Mouse (Mus musculus): ENCODE data around the gene Adh1. TPM values are rescaled to one million over a fixed set of nuclear protein-coding genes. Genes with fewer than 3 reads are reported as not detected.

The Adh1 gene
- not detected in 2 replicates for total RNA-seq (2017)

DNA sequence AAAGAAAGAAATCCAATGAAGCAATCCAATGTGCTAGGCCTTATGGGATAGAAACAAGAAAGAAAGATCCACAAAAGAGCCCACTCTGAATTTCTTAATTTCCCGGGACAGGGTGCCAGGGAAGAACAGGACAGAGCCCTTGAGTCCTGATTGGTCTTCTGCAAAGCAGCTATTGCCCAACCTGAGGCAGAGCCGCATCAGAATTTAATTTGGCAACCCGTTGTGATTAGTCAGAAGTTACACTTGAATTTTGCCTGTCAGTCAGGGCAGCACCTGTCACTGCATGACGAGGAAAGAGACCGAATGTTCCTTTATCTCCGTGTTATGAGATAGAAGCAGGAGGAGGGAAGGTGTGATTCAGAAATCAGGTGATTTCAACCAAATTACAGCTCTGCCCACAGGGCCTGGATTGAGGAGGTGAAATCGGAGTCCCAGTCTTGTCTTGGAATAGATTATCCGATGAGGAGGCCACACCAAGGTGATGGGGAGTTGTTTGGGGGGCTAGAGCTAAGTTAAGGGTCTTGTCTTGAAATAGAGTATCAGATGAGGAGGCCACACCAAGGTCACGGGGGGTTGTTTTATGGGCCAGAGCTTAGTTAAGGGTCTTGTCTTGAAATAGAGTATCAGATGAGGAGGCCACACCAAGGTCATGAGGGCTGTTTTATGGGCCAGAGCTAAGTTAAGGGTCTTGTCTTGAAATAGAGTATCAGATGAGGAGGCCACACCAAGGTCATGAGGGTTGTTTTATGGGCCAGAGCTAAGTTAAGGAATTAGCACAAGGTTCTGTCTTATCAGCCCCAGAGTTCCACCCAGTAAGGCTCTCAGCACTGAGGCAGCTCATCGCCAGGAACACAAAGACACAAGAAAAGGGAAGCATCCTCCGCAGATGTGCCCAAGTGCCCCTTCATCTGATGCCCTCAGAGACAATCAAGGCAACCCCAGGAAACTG is at the start of gene Adh1:
TSS of gene Adh1 (plus strand) at position 271 of the 949 bp plus-strand sequence.
- no peak for ATAC-seq (replicated peaks in 1 of 2; ENCODE audit: insufficient read depth in 1 of 2, low FRiP score in 2 of 2, low TSS enrichment in 1 of 2, low read depth in 1 of 2, poor library complexity in 2 of 2, severe bottlenecking in 2 of 2)

DNA sequence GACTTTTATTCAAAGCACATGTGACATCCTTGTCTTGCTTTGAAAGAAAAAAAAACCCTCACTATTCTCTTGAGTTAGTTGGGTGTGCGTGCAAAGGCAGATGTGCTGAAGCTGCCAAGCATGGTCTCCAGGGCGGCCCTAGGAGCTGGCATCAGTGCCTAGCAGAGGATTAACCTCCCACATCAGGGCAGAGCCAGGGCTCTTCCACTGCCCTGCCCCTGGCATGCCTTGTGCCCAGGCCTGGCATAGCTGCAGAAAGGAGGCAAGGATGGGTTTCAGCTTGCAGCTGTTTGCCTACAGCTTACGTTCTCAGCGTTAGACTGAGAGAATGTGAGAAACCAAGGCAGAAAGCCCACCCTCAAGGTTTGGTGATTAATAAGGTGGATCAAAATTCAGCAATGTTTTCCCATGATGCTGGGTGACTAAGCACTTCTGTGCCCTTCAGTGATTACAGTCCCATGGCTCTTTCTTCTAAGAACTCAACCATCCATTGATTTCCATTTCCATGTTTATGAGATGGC is 48.3 kb upstream of the Adh1 start:
- ATAC-seq (replicated peaks in 1 of 2; ENCODE audit: insufficient read depth in 1 of 2, low FRiP score in 2 of 2, low TSS enrichment in 1 of 2, low read depth in 1 of 2, poor library complexity in 2 of 2, severe bottlenecking in 2 of 2), result no peak

DNA sequence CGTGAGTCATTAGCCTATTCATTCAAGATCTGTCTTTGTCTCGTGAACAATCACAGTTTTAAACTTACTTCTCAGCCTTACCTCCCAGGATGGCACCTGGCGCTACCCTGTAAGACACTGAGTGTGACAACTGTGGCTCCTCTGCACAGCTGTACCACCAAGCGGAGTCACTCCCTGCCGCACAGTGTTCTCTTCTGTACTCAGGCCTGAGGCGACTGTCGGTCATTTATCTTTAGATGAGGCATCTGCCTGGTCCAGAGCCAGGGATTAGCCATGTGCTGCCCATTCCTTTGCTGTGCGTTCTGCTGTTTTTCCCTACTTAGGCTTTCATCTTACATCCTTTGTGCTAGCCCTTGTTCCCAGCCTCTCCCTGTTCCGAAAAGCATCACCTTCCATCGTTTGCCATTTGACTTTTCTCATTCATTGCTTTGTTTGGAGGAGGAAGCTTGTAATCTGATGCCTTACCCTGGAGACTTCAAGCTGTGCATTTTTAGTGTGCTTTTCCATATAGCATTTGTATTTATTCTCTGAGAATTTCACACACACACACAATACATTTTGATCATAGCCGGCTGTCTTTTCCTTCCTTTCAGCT is 45.3 kb upstream of the Adh1 start:
- ATAC-seq (replicated peaks in 1 of 2; ENCODE audit: insufficient read depth in 1 of 2, low FRiP score in 2 of 2, low TSS enrichment in 1 of 2, low read depth in 1 of 2, poor library complexity in 2 of 2, severe bottlenecking in 2 of 2), result no peak

GRCm38 (mm10) chr3:138216091-138216490 is 44.7 kb upstream of the Adh1 start:
- ATAC-seq (replicated peaks in 1 of 2; ENCODE audit: insufficient read depth in 1 of 2, low FRiP score in 2 of 2, low TSS enrichment in 1 of 2, low read depth in 1 of 2, poor library complexity in 2 of 2, severe bottlenecking in 2 of 2), result no peak

DNA sequence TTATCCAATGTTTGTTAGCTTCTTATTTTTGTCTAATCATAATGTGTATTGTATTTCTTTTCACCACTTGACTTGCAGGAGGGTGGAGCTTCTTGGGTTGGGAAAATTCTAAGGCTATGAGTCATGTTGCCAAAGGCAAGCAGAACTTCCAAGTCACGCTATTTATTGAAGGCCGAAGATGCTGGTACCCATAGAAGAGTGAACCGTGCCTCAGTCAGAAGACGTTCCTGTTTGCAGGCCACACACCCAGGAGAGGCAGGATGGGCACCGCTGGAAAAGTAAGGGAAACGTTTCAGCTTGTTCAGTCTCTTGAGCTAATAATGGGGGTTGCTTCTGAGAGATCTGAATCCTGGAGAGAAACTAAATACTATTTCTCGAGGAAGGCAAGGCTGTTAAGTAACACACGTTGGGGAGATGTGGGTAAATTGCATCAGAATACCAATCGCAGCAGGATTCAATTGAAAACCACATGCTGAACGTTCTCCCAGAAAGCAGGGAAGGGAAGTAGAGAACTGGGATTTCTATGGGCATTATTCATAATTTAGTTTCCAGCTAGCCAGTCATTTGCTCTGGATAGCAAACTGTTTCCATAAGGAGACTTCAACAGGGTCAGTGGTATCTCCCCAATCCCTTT is 43.0 kb upstream of the Adh1 start, which contains the start of gene Adh7:
TSS of gene Adh7 (plus strand) at position 130 of the 634 bp plus-strand sequence.
- no peak for ATAC-seq (replicated peaks in 1 of 2; ENCODE audit: insufficient read depth in 1 of 2, low FRiP score in 2 of 2, low TSS enrichment in 1 of 2, low read depth in 1 of 2, poor library complexity in 2 of 2, severe bottlenecking in 2 of 2)

- no peak for ATAC-seq (replicated peaks in 1 of 2; ENCODE audit: insufficient read depth in 1 of 2, low FRiP score in 2 of 2, low TSS enrichment in 1 of 2, low read depth in 1 of 2, poor library complexity in 2 of 2, severe bottlenecking in 2 of 2)
Measured at GRCm38 (mm10) chr3:138221116-138221515, 39.7 kb upstream of the Adh1 start.

- no peak for ATAC-seq (replicated peaks in 1 of 2; ENCODE audit: insufficient read depth in 1 of 2, low FRiP score in 2 of 2, low TSS enrichment in 1 of 2, low read depth in 1 of 2, poor library complexity in 2 of 2, severe bottlenecking in 2 of 2)
Measured at GRCm38 (mm10) chr3:138222511-138222910, 38.3 kb upstream of the Adh1 start.

GRCm38 (mm10) chr3:138222952-138223351 is 37.8 kb upstream of the Adh1 start:
- ATAC-seq (replicated peaks in 1 of 2; ENCODE audit: insufficient read depth in 1 of 2, low FRiP score in 2 of 2, low TSS enrichment in 1 of 2, low read depth in 1 of 2, poor library complexity in 2 of 2, severe bottlenecking in 2 of 2), result peak; percentile 86 to 88

- ATAC-seq (replicated peaks in 1 of 2; ENCODE audit: insufficient read depth in 1 of 2, low FRiP score in 2 of 2, low TSS enrichment in 1 of 2, low read depth in 1 of 2, poor library complexity in 2 of 2, severe bottlenecking in 2 of 2), result no peak
Measured at GRCm38 (mm10) chr3:138224363-138224954, 36.3 kb upstream of the Adh1 start.

GRCm38 (mm10) chr3:138225331-138225730 is 35.5 kb upstream of the Adh1 start:
- no peak for ATAC-seq (replicated peaks in 1 of 2; ENCODE audit: insufficient read depth in 1 of 2, low FRiP score in 2 of 2, low TSS enrichment in 1 of 2, low read depth in 1 of 2, poor library complexity in 2 of 2, severe bottlenecking in 2 of 2)

- no peak for ATAC-seq (replicated peaks in 1 of 2; ENCODE audit: insufficient read depth in 1 of 2, low FRiP score in 2 of 2, low TSS enrichment in 1 of 2, low read depth in 1 of 2, poor library complexity in 2 of 2, severe bottlenecking in 2 of 2)
Measured at GRCm38 (mm10) chr3:138225853-138226252, 34.9 kb upstream of the Adh1 start.

- ATAC-seq (replicated peaks in 1 of 2; ENCODE audit: insufficient read depth in 1 of 2, low FRiP score in 2 of 2, low TSS enrichment in 1 of 2, low read depth in 1 of 2, poor library complexity in 2 of 2, severe bottlenecking in 2 of 2), result no peak
Measured at GRCm38 (mm10) chr3:138226476-138226875, 34.3 kb upstream of the Adh1 start.

DNA sequence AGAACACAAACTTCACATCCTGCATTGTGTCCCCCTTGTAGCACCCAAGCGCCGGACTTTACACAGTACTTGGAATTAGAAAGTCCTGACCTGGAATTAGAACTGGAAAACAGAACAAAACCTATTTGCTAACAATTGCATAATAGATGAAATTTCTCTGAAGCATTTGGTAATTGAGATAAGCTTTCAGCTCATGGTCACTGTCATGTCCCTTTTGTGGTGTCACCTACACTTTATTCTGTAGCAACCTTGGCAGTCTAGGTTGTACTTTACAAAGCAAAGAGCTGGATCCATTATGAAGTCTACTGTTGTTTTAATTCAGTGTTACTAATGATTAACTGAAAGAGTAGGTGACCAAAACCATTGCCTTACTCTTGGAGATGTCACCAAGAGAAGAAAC is 33.7 kb upstream of the Adh1 start:
- no peak for ATAC-seq (replicated peaks in 1 of 2; ENCODE audit: insufficient read depth in 1 of 2, low FRiP score in 2 of 2, low TSS enrichment in 1 of 2, low read depth in 1 of 2, poor library complexity in 2 of 2, severe bottlenecking in 2 of 2)

- no peak for ATAC-seq (replicated peaks in 1 of 2; ENCODE audit: insufficient read depth in 1 of 2, low FRiP score in 2 of 2, low TSS enrichment in 1 of 2, low read depth in 1 of 2, poor library complexity in 2 of 2, severe bottlenecking in 2 of 2)
Measured at GRCm38 (mm10) chr3:138227782-138228181, 33.0 kb upstream of the Adh1 start.

- ATAC-seq (replicated peaks in 1 of 2; ENCODE audit: insufficient read depth in 1 of 2, low FRiP score in 2 of 2, low TSS enrichment in 1 of 2, low read depth in 1 of 2, poor library complexity in 2 of 2, severe bottlenecking in 2 of 2), result no peak
Measured at GRCm38 (mm10) chr3:138229448-138229847, 31.3 kb upstream of the Adh1 start.

DNA sequence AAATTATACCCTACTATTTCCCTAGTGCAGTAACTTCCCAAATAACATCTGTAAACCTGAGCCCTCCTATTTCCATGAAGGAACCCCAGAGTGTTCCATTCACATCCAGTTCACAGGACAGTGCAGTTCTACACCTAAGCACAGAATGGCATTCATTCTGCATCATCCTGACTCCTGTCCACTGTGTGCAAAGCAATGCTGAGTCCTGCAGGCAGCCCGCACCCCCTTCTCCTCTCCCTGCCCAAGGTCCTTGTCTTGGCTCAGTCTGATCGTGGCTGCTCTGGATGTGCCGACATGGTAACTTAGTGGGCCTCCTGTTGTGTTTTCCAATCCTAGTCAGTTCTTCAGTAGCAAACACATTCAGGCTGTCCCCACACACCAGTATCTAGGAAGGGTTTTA is 30.5 kb upstream of the Adh1 start:
- no peak for ATAC-seq (replicated peaks in 1 of 2; ENCODE audit: insufficient read depth in 1 of 2, low FRiP score in 2 of 2, low TSS enrichment in 1 of 2, low read depth in 1 of 2, poor library complexity in 2 of 2, severe bottlenecking in 2 of 2)

- ATAC-seq (replicated peaks in 1 of 2; ENCODE audit: insufficient read depth in 1 of 2, low FRiP score in 2 of 2, low TSS enrichment in 1 of 2, low read depth in 1 of 2, poor library complexity in 2 of 2, severe bottlenecking in 2 of 2), result no peak
Measured at GRCm38 (mm10) chr3:138231531-138231930, 29.3 kb upstream of the Adh1 start.

Measured in hematopoietic stem cell, adult 5-6 weeks (primary cell).